Mouse (Mus musculus) 3T3-L1 (cell line): ENCODE data around the gene Sbp.
A peak's percentile ranks its signal among the peaks of the same experiment; 100 is the strongest.
"Not testable (repeated sequence)": the region's sequence is repeated elsewhere in the genome, so short reads cannot be mapped to it uniquely, and the experiment has no call there.

ENCODE experiments used
- DNase-seq: peaks from one replicate; pipeline ENCODE4 v3.0.0-alpha.2; 2015; ENCODE audit warnings: low read depth, low spot score

Gene Sbp

DNA sequence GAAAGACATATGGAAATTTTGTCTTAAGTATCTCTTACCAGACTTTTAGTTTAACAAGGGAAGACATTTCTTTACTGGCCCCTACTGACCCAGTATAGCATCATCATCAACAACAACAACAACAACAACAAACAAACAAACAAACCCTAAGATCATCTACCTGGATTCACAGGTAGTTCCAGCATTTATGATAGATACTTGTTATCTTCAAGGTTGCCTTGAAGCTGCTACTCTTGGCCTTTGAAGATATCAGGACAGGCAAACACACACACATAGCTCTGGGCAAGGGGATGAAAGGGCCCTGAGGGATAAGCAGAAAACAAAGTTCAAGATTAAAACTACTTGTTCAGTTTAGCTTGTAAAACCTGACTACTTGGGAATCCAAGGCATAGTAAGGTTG is at the start of gene Sbp:
Gene Sbp, plus strand, starts transcription at position 301 of the 400 bp plus-strand sequence.
- DNase-seq = no peak

GRCm38 (mm10) chr17:23917158-23917557 is 24.3 kb upstream of the Sbp start, which contains the start of gene Dcpp3:
Gene Dcpp3 (plus strand): TSS chr17:23917458.
- not testable (repeated sequence) for DNase-seq

GRCm38 (mm10) chr17:23924531-23925007 is 16.9 kb upstream of the Sbp start:
- DNase-seq = peak; percentile 95

DNA sequence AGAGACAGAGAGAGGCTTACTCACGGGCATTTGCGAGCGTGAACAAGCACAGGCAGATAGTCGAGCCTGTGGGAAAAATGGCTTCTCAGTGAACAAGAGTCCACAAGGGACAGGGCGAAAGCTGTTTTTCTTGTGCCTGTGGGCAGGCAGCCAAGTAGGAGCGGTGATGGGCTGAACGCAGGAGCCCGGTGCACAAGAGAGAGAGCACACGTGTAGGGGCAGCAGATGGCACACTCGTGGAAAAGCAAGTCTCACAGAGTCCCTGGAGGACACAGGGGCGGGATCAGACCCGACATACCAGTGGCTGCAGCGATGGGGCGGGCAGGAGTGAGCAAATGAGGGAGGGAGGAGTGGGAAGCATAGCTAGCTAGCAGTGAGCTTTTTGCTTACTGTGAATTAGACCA is 16.4 kb upstream of the Sbp start:
- peak; percentile 84 for DNase-seq

GRCm38 (mm10) chr17:23931157-23931556 is 10.3 kb upstream of the Sbp start:
- peak; percentile 1 for DNase-seq

- not testable (repeated sequence) for DNase-seq
Measured at GRCm38 (mm10) chr17:23947486-23947885, 6.0 kb downstream of the Sbp start.

DNA sequence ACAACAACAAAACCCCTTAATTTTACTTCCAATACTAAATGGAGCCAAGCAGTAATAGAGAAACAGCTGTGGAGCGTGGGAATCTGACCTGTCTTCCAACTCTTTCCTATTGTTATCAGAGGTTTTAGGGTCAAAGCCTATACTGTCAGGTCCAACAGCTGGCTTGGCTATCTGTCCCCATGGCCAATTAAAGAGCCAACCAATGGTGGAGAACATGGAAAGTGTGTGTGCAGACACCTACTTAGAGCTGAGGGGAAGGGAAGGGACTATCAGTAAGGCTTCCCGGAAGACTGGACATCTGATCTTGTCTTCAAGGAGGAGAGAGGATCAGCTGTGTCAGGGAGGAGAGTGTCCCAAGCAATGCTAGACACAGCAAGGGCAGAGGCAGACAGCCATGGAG is 7.6 kb downstream of the Sbp start:
- DNase-seq = no peak

DNA sequence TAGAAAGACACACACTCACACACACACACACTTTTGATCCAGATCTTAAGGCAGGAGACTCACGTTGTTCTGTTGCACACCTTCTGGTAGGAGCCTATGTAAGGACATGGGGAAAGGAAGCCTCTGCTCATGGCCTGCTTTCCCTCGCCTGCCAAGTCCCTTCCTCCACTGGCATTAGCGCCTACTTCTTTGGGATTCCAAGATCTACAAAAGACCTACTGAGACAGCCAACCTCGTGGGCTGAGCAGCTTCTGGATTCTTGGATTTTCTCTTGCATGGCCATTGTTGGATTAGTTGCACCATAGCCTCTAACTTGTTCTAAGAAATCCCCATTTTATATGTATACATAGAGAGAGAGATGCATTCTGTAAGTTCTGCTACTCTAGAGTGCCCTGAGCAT is 9.4 kb downstream of the Sbp start:
- DNase-seq = not testable (repeated sequence)

GRCm38 (mm10) chr17:23955174-23955573 is 13.7 kb downstream of the Sbp start, which contains the start of gene Sbpl:
Gene Sbpl (minus strand): TSS chr17:23955274.
- DNase-seq = no peak

GRCm38 (mm10) chr17:23960084-23960738 is 18.7 kb downstream of the Sbp start:
- peak; percentile 94 for DNase-seq

DNA sequence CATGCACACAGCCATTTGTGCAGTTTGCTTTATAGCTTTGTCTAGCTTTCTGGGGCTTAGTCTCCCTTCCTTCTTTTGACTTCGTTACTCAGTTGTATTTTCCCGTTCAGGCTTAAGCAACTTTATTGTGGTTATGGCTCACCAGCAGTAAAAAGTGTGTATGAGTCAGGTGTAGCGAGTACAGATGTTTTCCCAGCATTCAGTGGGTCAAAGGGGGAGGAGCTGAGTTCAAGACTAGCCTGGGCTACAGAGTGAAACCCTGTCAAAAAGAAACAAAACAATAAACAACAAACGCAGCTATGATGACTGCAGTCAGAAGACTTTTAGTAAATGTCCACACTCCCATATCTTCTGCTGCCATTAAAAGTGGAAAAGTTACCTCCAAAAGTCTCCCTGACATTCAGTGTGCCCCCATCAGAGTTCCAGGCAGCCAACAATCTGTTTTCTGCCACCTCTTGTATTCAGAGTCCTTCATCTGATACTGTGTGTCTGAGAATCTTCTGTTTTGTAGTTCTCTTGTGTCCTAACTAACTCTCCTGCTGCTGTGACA is 20.2 kb downstream of the Sbp start:
- no peak for DNase-seq

GRCm38 (mm10) chr17:23965805-23966425 is 24.4 kb downstream of the Sbp start:
- no peak for DNase-seq

GRCm38 (mm10) chr17:23966658-23967401 is 25.4 kb downstream of the Sbp start:
- no peak for DNase-seq

- DNase-seq = peak; percentile 73
Measured at GRCm38 (mm10) chr17:23968780-23969179, 27.3 kb downstream of the Sbp start.

DNA sequence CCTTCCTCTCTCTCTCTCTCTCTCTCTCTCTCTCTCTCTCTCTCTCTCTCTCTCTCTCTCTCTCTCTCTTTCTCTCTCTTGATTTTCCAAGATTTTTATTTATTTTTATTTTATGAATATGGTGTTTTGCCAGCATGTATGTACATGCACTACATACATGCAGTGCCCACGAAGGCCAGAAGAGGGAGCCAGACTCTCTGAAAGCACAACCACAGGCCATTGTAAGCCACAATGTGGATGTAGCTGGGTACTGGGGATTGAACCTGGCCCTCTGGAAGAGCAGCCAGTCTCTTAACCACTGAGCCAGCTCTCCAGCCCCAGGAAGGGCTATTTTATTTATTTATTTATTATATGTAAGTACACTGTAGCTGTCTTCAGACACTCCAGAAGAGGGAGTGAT is 27.8 kb downstream of the Sbp start:
- DNase-seq = peak; percentile 94

DNA sequence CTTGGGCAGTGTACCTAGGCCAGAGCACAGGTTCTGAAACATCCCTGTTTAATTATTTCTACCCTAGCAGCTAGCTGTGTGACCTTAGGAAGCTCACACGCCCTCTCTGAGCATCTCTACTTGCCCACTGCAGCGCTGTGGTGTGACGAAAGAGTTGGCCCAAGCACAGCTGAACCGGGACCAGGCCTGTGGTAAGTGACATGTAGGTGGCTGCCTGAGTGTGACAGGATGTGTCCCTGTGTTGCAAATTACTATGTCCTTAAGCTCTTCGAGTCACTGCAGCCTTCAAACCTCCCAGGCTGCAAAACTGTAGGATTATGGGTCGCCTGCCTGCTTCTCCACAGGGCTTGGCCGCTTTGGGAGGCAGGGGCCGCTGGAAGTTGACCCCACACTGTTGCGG is 29.8 kb downstream of the Sbp start:
- no peak for DNase-seq

DNA sequence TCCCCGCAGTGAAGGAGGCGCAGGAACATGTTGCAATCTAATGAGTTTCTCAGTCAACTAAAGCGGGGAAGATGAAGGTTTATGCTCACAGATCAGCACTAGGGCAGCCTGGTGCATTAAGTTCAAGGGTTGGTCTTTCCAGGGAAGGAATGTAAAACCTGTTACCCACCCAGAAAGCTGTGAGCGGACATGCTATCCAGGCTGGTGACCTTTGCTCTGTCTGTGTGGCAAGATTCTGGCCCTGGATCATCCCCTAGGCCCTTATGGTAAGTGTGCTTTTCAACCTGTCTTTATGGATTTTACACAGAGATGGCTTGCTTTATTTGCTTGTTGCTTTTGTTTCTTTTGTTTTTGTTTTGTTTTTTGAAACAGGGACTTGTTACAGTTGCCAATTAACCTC is 35.2 kb downstream of the Sbp start:
- no peak for DNase-seq

DNA sequence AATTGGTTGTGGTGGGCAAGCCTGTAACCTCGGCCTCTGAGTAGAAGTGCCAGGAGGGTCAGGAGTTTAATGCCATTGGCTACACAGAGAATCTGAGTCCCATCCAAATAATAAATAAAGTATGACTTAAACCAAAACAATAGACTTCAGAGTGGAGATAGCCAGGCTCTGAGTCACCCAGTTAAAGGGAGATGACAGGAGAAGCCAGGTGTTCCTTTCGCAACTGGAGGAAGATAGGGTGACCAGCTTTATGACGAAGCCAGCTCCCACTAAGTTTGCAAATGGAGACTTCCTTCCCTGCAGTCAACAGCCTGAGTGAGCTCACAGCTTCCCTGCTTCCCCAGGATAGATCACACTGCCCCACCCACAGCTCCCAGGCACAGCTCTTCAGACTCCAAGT is 38.0 kb downstream of the Sbp start:
- peak; percentile 82 for DNase-seq

DNA sequence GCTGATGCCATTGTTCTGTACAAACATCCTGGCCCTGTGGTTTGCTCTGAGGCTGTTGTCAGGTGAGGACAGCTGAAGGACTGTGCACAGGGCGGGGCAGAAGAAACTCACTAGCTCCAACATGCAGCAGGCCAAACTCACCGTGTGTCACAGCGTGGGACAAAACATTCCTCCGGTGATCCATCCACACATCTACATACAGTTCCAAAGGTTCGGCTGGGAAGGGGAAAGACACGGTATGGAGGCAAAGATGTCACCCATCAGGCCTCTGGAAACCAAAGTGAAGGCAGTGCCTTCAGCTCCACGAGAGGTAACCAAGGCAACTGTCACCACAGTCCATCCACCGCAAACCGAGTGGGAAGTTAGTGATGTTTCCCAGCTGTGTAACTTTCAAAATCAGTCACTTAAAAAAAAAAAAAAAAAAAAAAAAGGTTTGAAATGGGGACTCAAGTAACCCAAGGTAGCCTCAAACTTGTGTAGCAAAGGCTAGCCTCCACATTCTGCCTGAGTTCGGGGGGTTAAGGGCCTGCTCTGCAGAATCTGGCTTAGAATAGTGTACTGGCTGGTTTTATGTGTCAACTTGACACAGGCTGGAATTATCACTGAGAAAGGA is 38.9 kb downstream of the Sbp start, which contains the start of gene Prss30:
Gene Prss30, minus strand, starts transcription at position 270 of the 613 bp plus-strand sequence.
- peak; percentile 31 for DNase-seq

DNA sequence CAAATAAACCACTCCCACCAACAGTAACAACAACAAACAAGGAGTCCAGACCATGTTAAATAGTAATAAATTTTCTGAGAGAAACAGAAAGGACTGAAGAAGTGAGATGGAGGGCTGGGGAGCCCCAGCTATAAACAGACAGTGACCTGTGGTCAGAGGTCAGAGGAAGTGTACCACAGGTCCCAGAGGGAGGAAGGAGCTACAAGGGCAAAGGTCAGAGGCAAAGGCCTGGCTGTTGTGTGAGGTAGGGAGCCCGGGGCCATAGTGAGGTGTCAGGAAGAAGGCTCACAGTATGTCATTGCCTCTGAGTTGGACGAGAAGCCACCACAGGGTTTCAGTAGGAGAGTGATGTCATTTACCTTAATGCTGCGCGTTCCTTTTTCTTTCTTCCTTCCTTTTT is 41.4 kb downstream of the Sbp start:
- DNase-seq = no peak

- peak; percentile 35 for DNase-seq
Measured at GRCm38 (mm10) chr17:23984989-23985388, 43.5 kb downstream of the Sbp start.

GRCm38 (mm10) chr17:23989802-23990201 is 48.3 kb downstream of the Sbp start:
- no peak for DNase-seq
